Mouse (Mus musculus) spleen, adult 2 months (tissue): ENCODE measurements around the gene Cd2bp2.

ENCODE experiments used
- CTCF ChIP-seq: fragments of 200-500 bp; IDR thresholded peaks from 2 replicates; pipeline ENCODE4 v1.5.1; 2011; ENCODE audit warnings: mild to moderate bottlenecking, inconsistent platforms; ENCODE audit not compliant: insufficient read depth, insufficient read length, insufficient replicate concordance; ENCODE audit errors: extremely low read depth
- POLR2A ChIP-seq: fragments of 200-500 bp; IDR thresholded peaks from 2 replicates; pipeline ENCODE4 v1.6.1; 2011; ENCODE audit warnings: low read depth, low read length, inconsistent platforms

DNA sequence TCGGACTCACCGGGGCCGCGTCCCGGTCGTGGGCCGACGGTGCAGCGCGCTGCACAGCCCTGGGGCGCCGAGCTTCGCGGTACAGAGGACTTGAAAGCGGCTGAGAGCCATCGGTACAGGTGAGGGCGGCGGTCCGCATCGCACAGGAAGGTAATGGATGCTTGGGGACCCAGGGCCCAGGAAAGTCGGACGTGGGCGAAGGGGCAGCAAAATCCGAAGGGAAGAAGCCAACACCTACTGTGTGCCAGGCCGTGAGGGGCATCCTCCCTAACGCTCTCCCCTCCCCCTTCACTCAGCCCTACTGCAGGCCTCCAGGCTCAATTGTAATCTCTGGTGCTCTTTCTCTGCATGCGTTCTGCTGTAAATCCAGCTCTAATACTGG is 37.5 kb upstream of the Cd2bp2 start:
- no peak for TF ChIP-seq CTCF
- TF ChIP-seq POLR2A = no peak
